Mouse (Mus musculus): Measurements from ENCODE around the gene Htra3. TPM values are rescaled to one million over a fixed set of nuclear protein-coding genes. Genes with fewer than 3 reads are reported as not detected.

Gene Htra3
- total RNA-seq (2021) = 100 to 1,000 TPM; 116 to 131 TPM

- peak; percentile 48 for DNase-seq (ENCODE audit: low spot score)
- intact Hi-C loops (cut with DNase I) = loop anchor here (2.0 kb wide), 1 partner anchor 83 kb away; no protein-coding TSS in a partner anchor
These were observed at the start of gene Htra3 for GRCm38 (mm10) chr5:35679256-35680155. Gene Htra3, minus strand, starts transcription at chr5:35679782.

- peak; percentile 71 for DNase-seq (ENCODE audit: low spot score)
- intact Hi-C loops (cut with DNase I) = no loop called here
These were observed 49.4 kb upstream of the Htra3 start for GRCm38 (mm10) chr5:35728957-35729460.

DNA sequence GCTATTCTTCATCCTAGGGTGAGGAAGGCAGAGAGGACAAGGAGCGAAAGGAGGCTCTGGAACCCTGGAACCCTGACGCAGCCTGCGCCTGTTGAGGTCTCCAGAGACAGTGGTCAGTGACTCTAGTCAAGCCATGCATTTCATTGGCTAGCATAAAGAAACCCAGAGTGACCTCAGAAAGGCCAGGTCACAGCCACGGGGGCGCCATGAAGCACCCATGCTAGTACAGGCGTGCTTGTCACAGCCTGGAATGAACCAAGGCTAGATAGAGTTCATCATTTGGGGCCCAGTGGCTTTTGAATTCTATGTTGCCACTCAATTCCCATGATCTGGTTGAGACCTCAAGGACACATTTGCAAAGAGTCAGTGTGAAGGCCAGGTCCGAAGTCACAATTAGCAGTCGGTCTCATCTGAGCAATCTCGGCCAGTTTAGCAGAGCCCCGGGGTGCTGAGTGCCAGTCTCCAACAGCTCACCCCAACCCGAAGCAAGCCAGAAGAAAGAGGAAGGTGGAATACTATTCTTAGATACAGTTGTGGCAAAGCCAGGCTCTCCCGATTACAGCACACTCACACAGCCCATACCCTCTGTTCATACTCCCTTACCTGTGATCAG is 48.9 kb upstream of the Htra3 start:
- DNase-seq (ENCODE audit: low spot score) = no peak
- intact Hi-C loops (cut with DNase I) = no loop called here

GRCm38 (mm10) chr5:35727447-35727846 is 47.9 kb upstream of the Htra3 start:
- intact Hi-C loops (cut with DNase I) = loop anchor here (2.0 kb wide), 1 partner anchor 19 kb away; no protein-coding TSS in a partner anchor
- no peak for DNase-seq (ENCODE audit: low spot score)

GRCm38 (mm10) chr5:35725840-35726239 is 46.3 kb upstream of the Htra3 start:
- no peak for DNase-seq (ENCODE audit: low spot score)
- intact Hi-C loops (cut with DNase I) = loop anchor here (2.0 kb wide), 1 partner anchor 21 kb away; no protein-coding TSS in a partner anchor

GRCm38 (mm10) chr5:35723900-35724299 is 44.3 kb upstream of the Htra3 start:
- no peak for DNase-seq (ENCODE audit: low spot score)
- intact Hi-C loops (cut with DNase I) = no loop called here

DNA sequence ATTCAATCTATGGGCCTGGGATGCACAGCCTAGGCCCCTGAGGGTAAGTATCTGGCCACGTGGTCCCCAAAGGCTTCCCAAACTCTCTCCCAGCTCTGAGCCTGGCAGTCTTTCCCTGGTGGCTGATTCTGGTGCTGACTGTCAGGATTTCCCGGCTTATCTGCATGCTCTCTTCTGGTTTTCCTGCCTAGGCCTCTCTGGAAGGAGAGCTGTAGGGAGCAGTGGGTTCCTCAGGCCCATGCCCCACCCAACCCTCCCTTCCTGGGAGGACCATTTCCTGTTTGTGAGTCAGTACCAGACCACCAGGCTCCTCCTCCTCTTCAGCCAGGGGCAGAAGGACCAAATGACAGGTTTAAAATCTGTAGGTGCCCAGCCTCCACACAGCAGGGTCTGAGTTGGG is 43.1 kb upstream of the Htra3 start:
- intact Hi-C loops (cut with DNase I) = no loop called here
- DNase-seq (ENCODE audit: low spot score) = no peak

- intact Hi-C loops (cut with DNase I) = no loop called here
These were observed 42.4 kb upstream of the Htra3 start for GRCm38 (mm10) chr5:35721933-35722332.

GRCm38 (mm10) chr5:35719880-35720279 is 40.3 kb upstream of the Htra3 start:
- intact Hi-C loops (cut with DNase I) = no loop called here
- no peak for DNase-seq (ENCODE audit: low spot score)

More at GRCm38 (mm10) chr5:35721933-35722332, 42.4 kb upstream of the Htra3 start:
- DNase-seq (ENCODE audit: low spot score) = no peak

GRCm38 (mm10) chr5:35719343-35719742 is 39.8 kb upstream of the Htra3 start:
- no peak for DNase-seq (ENCODE audit: low spot score)
- intact Hi-C loops (cut with DNase I) = no loop called here

GRCm38 (mm10) chr5:35718817-35719216 is 39.2 kb upstream of the Htra3 start:
- no peak for DNase-seq (ENCODE audit: low spot score)
- intact Hi-C loops (cut with DNase I) = no loop called here

DNA sequence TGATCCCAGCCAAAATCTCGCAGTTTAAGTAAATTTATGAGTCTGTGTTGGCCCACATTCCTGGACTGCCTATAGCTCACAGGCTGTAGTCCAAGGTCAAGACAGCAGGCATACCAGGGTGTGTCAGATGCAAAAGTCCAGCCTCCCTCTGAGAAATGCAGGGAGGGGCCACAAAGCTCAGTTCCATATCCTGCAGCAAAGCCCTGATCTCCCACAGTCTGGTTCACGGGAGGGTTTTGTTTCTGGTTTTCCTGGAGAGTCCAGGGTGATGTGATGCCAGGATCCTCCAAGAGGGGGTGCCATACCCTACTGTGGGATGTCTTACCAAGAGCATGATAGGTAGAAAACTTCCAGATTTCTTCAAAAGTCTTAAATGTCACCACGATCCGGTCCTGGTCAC is 38.4 kb upstream of the Htra3 start:
- DNase-seq (ENCODE audit: low spot score) = no peak
- intact Hi-C loops (cut with DNase I) = no loop called here

DNA sequence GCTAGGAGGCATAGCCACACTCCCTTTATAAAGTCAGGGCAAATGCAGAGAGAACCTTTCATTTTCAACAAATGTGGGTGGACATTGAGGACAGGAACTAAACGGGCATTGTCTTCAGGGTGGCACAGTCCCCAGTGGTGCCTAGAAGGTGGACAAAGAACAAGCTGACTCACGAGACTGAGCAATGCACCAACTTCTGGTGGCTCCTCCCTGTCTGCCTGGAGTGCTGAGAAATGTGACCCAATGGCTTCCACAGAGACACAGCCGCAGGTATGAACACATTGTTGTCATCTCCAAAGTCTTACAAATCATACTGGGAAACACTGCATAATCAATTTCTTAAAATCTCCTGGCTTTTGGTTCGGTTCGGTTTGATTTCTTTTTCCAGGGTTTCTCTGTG is 37.9 kb upstream of the Htra3 start:
- intact Hi-C loops (cut with DNase I) = no loop called here
- DNase-seq (ENCODE audit: low spot score) = no peak

DNA sequence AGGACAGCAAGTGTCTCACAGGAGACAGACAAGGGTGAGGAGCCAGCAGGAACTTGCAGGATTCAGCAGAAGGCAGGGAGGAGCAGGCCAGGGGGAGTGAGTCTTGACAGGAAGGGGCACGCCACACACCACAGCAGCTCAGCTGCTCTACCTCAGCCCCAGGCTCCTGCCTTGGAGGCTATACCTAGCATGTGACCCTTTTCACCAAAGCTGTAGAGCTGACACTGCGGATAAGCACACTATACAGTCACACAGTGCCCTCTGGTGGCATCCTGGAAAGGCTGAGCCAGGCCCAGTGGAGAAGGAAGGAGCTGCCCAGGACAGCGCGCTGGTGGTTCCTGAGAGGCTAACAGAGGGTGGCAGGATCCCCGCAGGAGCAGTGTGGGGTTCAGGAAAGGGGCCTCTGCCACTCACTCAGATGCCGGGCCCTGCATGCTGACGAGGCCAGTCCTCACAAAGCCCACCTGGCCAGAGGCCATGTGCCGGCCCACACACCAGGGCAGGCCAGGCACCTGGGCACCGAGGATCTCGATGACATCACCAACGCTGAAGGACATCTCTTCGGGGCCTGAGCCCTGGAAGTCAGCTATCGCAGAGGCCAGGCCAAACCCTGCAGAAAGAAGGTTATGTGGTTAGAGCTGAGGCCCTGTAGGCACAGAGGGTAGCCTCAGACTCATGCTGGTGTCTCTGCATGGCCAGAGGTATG is 34.2 kb upstream of the Htra3 start:
- DNase-seq (ENCODE audit: low spot score) = no peak
- intact Hi-C loops (cut with DNase I) = loop anchor here (1.0 to 5.0 kb wide), 4 partner anchors 13 to 187 kb away; partner anchors contain the start of gene Cpz

GRCm38 (mm10) chr5:35712517-35712916 is 32.9 kb upstream of the Htra3 start:
- DNase-seq (ENCODE audit: low spot score) = no peak
- intact Hi-C loops (cut with DNase I) = loop anchor here (5.0 kb wide), 1 partner anchor 185 kb away; the partner anchor contains the start of gene Cpz

GRCm38 (mm10) chr5:35710931-35711330 is 31.3 kb upstream of the Htra3 start:
- intact Hi-C loops (cut with DNase I) = loop anchor here (5.0 kb wide), 1 partner anchor 184 kb away; the partner anchor contains the start of gene Cpz
- no peak for DNase-seq (ENCODE audit: low spot score)

GRCm38 (mm10) chr5:35710481-35710880 is 30.9 kb upstream of the Htra3 start:
- no peak for DNase-seq (ENCODE audit: low spot score)
- intact Hi-C loops (cut with DNase I) = loop anchor here (5.0 kb wide), 1 partner anchor 183 kb away; the partner anchor contains the start of gene Cpz

GRCm38 (mm10) chr5:35705411-35705810 is 25.8 kb upstream of the Htra3 start:
- intact Hi-C loops (cut with DNase I) = no loop called here
- no peak for DNase-seq (ENCODE audit: low spot score)

GRCm38 (mm10) chr5:35703814-35704213 is 24.2 kb upstream of the Htra3 start:
- no peak for DNase-seq (ENCODE audit: low spot score)
- intact Hi-C loops (cut with DNase I) = no loop called here

- DNase-seq (ENCODE audit: low spot score) = no peak
- intact Hi-C loops (cut with DNase I) = no loop called here
These were observed 23.6 kb upstream of the Htra3 start for GRCm38 (mm10) chr5:35703183-35703582.
